ENCODE assay signal across 8 mouse cellular contexts in the genomic region with DNA sequence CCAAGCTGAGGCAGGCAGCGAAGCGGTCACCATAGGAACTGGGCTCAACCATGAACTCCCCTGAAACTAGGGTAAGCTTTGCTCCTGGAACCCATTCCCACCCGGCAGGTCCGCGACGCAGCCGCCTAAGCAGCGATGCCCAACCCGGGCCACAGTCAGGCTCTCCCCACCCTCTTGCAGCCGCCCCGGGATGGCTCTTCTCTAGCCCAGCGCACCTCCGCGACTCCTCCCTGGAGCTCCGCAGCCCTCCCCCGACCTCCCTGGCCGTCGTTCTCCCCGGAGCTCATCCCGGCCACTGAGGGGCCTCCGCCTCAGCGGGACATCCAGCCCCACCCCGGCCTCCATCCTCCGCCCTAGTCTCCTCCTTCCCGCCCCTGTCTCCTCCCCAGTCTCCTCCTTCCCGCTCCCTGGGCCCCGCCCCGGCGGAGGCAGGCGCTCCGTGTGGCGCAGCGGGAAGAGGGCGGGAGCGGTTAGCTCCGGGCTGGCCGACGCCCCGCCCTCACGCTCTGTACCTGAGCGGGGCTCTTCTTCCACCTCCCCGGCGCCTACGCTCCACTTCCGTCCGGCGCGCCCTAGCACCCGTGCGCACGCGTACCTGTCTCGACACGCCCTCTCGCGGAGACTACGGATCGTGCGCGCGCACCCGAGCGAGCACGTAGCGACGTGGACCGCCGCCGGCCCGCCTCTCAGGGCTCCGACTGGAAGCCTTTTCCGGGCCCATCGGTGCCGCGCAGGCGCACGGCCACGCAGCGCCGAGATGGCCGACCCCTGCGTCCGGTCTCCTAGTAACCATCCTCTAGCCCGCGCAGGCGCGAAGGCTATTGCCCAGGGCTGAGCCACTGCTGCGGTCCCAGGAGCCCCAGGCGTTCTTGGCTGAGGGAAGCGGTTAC. TPM values are rescaled to one million over a fixed set of nuclear protein-coding genes. Genes with fewer than 3 reads are reported as not detected.
A peak's percentile ranks its signal among the peaks of the same experiment; 100 is the strongest.
DNase-seq lines count a peak whose midpoint lies in the region; ATAC-seq lines count a peak whose summit lies in the region.

No protein-coding gene starts in this region.

- peak; percentile 100 for DNase-seq in Muller cell, postnatal 12 days (ENCODE audit: inconsistent ontology term)
- DNase-seq in cerebellum, adult 9-11 months, result peak; percentile 100
- DNase-seq in frontal cortex, adult 2 months (ENCODE audit: extremely low spot score in 1 of 2, low spot score in 1 of 2), result peak; percentile 99 to 100
- DNase-seq in hindbrain, embryonic 11.5 days (ENCODE audit: low spot score), result peak; percentile 100
- peak; percentile 99 for DNase-seq in layer of hippocampus, postnatal 10 days (ENCODE audit: low spot score in 2 of 2)
- DNase-seq in lung, postnatal 10 days, result peak; percentile 99
- peak; percentile 100 for DNase-seq in ovary, postnatal 36 days (ENCODE audit: low spot score)
- DNase-seq in thymus, postnatal 25 days, result peak; percentile 99

- ATAC-seq in hindbrain, embryonic 11.5 days (ENCODE audit: low FRiP score), result peak; percentile 98

- peak overlapping the region; percentile 45 for H3K4me3 ChIP-seq in hindbrain, embryonic 11.5 days (ENCODE audit: low read depth, low read length)

- H3K4me2 ChIP-seq in hindbrain, embryonic 11.5 days (replicated peaks; ENCODE audit: low read depth, low read length), result peak overlapping the region; percentile 65

- under 1% methylated on average over 79 of the region's 90 CpGs for WGBS in hindbrain, embryonic 11.5 days

- peak overlapping the region; percentile 78 for H3K27ac ChIP-seq in hindbrain, embryonic 11.5 days (ENCODE audit: low read depth, low read length)

- H3K27me3 ChIP-seq in hindbrain, embryonic 11.5 days (ENCODE audit: control insufficient read depth, insufficient read depth, low read length), result no peaks in the 10 kb centered on the region

- H3K36me3 ChIP-seq in hindbrain, embryonic 11.5 days (ENCODE audit: control insufficient read depth, insufficient read depth, low read length), result no peaks in the 10 kb centered on the region

- H3K4me1 ChIP-seq in hindbrain, embryonic 11.5 days (replicated peaks; ENCODE audit: control insufficient read depth, insufficient read depth, low read length), result no peaks in the 10 kb centered on the region

- peak overlapping the region; percentile 66 for H3K9ac ChIP-seq in hindbrain, embryonic 11.5 days (ENCODE audit: low read depth, low read length)

- H3K9me3 ChIP-seq in hindbrain, embryonic 11.5 days (ENCODE audit: control insufficient read depth, low read length), result no peaks in the 10 kb centered on the region

RNA-seq across cellular contexts. Expression of a gene that starts 1.5 kb away (rescaled TPM):
- 12.6 and 14.9 TPM in 2 replicates for polyA plus RNA-seq in frontal cortex, adult 2 months (2012; rRNA removed)
- 21.4 and 21.7 TPM in 2 replicates for polyA plus RNA-seq in hindbrain, embryonic 11.5 days (2014; fragmentation: Nextera tagmentation; extraction: Ambion mirVana)
- 10 to 100 TPM; 15.3 to 18.0 TPM for total RNA-seq in layer of hippocampus, postnatal 10 days (2021)

RNA-seq across cellular contexts. Expression of a gene that starts 6.8 kb away (rescaled TPM):
- 7.6 and 8.6 TPM in 2 replicates for polyA plus RNA-seq in frontal cortex, adult 2 months (2012; rRNA removed)
- 7.0 and 9.1 TPM in 2 replicates for polyA plus RNA-seq in hindbrain, embryonic 11.5 days (2014; fragmentation: Nextera tagmentation; extraction: Ambion mirVana)
- total RNA-seq in layer of hippocampus, postnatal 10 days (2021), result 1 to 10 TPM; 7.0 to 7.5 TPM

RNA-seq across cellular contexts. Expression of a gene that starts 25.5 kb away (rescaled TPM):
- polyA plus RNA-seq in frontal cortex, adult 2 months (2012; rRNA removed), result 17.1 and 17.9 TPM in 2 replicates
- 24.0 and 27.0 TPM in 2 replicates for polyA plus RNA-seq in hindbrain, embryonic 11.5 days (2014; fragmentation: Nextera tagmentation; extraction: Ambion mirVana)
- total RNA-seq in layer of hippocampus, postnatal 10 days (2021), result 10 to 100 TPM; 11.9 to 13.7 TPM

RNA-seq across cellular contexts. Expression of a gene that starts 25.5 kb away (rescaled TPM):
- polyA plus RNA-seq in frontal cortex, adult 2 months (2012; rRNA removed), result 127 and 138 TPM in 2 replicates
- polyA plus RNA-seq in hindbrain, embryonic 11.5 days (2014; fragmentation: Nextera tagmentation; extraction: Ambion mirVana), result 243 and 247 TPM in 2 replicates
- total RNA-seq in layer of hippocampus, postnatal 10 days (2021), result 100 to 1,000 TPM; 142 to 164 TPM

RNA-seq across cellular contexts. Expression of a gene that starts 51.5 kb away (rescaled TPM):
- polyA plus RNA-seq in frontal cortex, adult 2 months (2012; rRNA removed), result not detected in 2 replicates
- polyA plus RNA-seq in hindbrain, embryonic 11.5 days (2014; fragmentation: Nextera tagmentation; extraction: Ambion mirVana), result not detected in 2 replicates
- not detected for total RNA-seq in layer of hippocampus, postnatal 10 days (2021)

Comparison
In these comparisons a context has a peak if more than half of its experiments do, and no peak if none do; other contexts are left out.
1. Peak in every context shown above with its lines: DNase-seq, ATAC-seq, H3K4me3 ChIP-seq and H3K27ac ChIP-seq.